Mouse (Mus musculus): ENCODE measurements around the gene Slc26a10.

DNA sequence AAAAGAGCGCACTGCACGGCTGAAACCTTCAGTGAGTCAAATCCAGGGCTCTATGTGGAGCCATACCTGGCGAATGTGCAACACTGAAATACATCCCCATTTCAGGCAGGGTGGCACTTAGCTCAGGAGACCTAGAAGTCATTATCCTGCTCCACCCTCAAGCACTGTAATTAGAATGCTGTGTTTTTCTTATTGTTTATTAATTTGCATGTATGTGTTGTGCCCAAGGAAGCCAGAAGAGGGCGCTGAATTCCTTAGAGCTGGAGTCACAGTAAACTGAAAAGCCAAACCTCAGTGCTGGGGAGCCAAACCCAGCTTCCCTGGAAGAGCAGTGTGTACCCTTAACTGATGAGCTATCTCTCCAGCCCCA, 57.0 kb downstream of the Slc26a10 start:
- TF ChIP-seq POLR2A (IDR thresholded peaks at IDR 0.05; ENCODE audit: insufficient read length, low read depth) (no peak), USF1 (IDR thresholded peaks at IDR 0.05; ENCODE audit: low read depth) (no peak), POLR2AphosphoS2 (IDR thresholded peaks at IDR 0.05; ENCODE audit: insufficient read length, low read depth) (no peak), MYOD1 (IDR thresholded peaks at IDR 0.05; ENCODE audit: control insufficient read depth in 1 of 3, insufficient read length in 2 of 3, low read depth in 2 of 3) (no peak), MYOG (IDR thresholded peaks at IDR 0.05; ENCODE audit: control insufficient read depth in 1 of 3, insufficient read depth in 1 of 3, insufficient read length in 2 of 3, low read depth in 2 of 3) (no peak), E2F4 (IDR thresholded peaks at IDR 0.05; ENCODE audit: insufficient read depth) (no peak), TCF12 (IDR thresholded peaks at IDR 0.05; ENCODE audit: insufficient read depth, poor library complexity, severe bottlenecking) (no peak), MAX (IDR thresholded peaks at IDR 0.05; ENCODE audit: low read depth) (no peak), CEBPB (IDR thresholded peaks at IDR 0.05; ENCODE audit: insufficient read depth, poor library complexity, severe bottlenecking) (no peak), REST (IDR thresholded peaks at IDR 0.05; ENCODE audit: insufficient read depth, insufficient read length) (no peak)

Measured in myocyte (in vitro differentiated cells).